Mouse (Mus musculus) macrophage (primary cell): Measurements from ENCODE around the gene Fyco1. TPM values are rescaled to one million over a fixed set of nuclear protein-coding genes. Genes with fewer than 3 reads are reported as not detected.
A peak's percentile ranks its signal among the peaks of the same experiment; 100 is the strongest.

Experiments
- H3K27ac ChIP-seq: fragments of 350-480 bp; formaldehyde crosslinking; 2 replicates; pipeline ENCODE4 v1.9.0; 2021
- H3K36me3 ChIP-seq: fragments of 350-480 bp; formaldehyde crosslinking; 2 replicates; pipeline ENCODE4 v1.9.0; 2021; ENCODE audit errors: inconsistent target
- H3K4me3 ChIP-seq: fragments of 350-480 bp; formaldehyde crosslinking; 2 replicates; pipeline ENCODE4 v1.9.0; 2021; ENCODE audit errors: inconsistent target
- H3K79me2 ChIP-seq: fragments of 350-480 bp; formaldehyde crosslinking; 2 replicates; pipeline ENCODE4 v1.9.0; 2021; ENCODE audit errors: inconsistent target
- WGBS: methylation state at CpG from one replicate; pipeline ENCODE4 v1.1.7; 2026; ENCODE audit warnings: inconsistent platforms; ENCODE audit not compliant: missing documents; 5-methylcytosine and 5-hydroxymethylcytosine counted together
- polyA plus RNA-seq: library from polyadenylated mRNA; stranded (reverse); fragments of 250-400 nt; gene quantifications from 3 replicates; pipeline ENCODE4 v1.2.4, GENCODE M21; 2018; ENCODE audit warnings: inconsistent platforms
- total RNA-seq, 78 experiments: library from RNA; depleted of rRNA; stranded (reverse); fragments of 250-400 nt; gene quantifications; 1 replicate in 9 of 78; 2 replicates in 24 of 78; 3 replicates in 43 of 78; 4 replicates in 2 of 78; pipeline ENCODE4 v1.2.4; 2018; ENCODE audit warnings: inconsistent platforms in 56 of 78

Fyco1 gene
- 100 to 1,000 TPM in 20 of 26 experiments, 10 to 100 TPM in 6; 74.3 to 258 (median 164) TPM for total RNA-seq (2018; cell fraction: chromatin; rRNA removed)
- total RNA-seq (2018; cell fraction: cytosol; rRNA removed) = 10 to 100 TPM in 22 of 26 experiments, 1 to 10 TPM in 4; 6.9 to 26.7 (median 14.4) TPM
- 100 to 1,000 TPM in 1 of 26 experiments, 10 to 100 TPM in 25; 29.2 to 106 (median 71.1) TPM for total RNA-seq (2018; cell fraction: nucleus; rRNA removed)
- polyA plus RNA-seq = 10.0 to 13.5 TPM (median 12.8 TPM) in 3 replicates

DNA sequence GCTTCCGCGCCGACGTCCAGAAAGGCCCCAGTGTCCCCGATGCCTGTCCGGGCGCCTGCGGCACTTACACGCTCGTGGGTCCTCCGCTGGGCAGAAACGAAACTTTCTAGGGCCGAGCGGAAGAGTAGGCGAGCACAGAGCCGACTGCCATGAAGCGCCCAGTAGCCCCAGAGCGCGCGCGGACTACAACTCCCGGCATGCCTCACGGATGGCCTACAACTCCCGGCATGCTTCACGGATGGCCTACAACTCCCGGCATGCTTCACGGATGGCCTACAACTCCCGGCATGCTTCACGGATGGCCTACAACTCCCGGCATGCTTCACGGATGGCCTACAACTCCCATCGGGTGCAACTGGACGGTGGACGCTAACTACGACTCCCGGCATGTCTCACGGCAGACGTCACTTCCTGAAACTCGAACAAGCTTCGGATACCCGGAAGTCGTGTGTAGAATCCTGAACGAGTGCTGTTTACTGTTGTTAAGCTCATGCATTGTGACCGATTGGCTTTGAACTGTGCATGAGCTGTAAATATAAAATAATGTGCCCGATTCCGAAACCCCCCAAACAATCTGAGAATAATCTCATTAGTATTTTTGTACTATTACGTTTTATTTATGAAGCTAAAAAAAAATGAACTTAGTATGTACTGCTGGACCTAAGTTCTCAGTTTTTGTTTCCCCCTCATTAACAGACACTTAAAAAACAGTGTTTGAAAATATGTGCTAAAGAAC, at the start of gene Fyco1:
Gene Fyco1, minus strand, starts transcription at position 187 of the 736 bp plus-strand sequence.
- WGBS = 0% methylated on average over 47 of the region's 47 CpGs
- Histone ChIP-seq H3K79me2 (peaks cover 36% of the 10 kb centered on the region), H3K4me3 (peak within 1 kb of the TSS; percentile 79), H3K36me3 (no peaks in the 10 kb centered on the region), H3K27ac (peak within 1 kb of the TSS; percentile 96)

DNA sequence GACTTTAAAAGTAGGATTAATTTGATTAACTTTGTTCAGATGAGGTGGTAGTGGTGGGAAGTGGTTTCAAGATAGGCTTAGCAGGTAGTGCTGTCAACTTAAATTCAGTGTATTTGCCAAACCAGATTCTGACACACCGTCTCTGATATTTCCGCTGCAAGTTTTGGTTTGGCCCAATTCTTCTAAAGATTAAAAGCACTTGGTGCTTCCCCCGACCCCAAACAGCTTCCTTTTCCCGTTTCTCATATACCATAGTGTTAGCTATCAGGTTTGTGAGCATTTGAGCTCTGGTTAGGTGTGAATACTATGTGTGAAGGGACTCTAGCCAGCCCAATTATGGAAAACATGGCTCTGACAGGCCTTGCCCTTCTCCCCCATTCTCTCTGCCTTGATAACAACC, 20.4 kb upstream of the Fyco1 start:
- no peak overlapping the region for H3K4me3 ChIP-seq
- no peaks in the 10 kb centered on the region for H3K36me3 ChIP-seq
- H3K79me2 ChIP-seq = no peaks in the 10 kb centered on the region
- H3K27ac ChIP-seq = no peak overlapping the region
- WGBS = 33% methylated on average over 4 of the region's 4 CpGs

DNA sequence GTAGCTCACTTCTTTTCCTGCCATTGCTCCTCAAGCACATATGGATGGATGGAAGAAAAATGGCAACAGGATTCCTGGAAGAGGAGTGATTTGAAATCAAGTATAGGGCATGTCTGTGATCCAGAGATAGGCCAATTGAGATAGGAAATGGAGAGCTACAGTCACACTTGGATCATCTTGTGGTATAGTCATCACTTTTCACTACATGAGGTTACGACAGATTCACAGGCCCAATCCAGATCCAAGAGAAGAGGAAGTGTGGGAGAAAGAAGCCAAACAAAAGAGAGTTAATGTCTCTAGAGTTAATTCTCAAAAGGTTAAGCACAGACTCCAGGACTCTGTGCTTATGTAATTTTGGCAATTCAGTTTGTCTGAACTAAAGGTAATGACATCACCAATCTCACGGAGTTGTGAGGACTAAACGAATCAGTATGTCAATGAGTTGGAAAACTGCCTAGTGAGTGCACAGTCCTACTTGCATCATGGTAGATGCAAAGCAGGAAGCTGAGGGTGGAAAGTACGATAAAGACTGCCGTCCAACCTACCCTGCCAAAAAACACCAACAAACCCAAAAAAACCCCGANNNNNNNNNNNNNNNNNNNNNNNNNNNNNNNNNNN, 17.6 kb upstream of the Fyco1 start:
- Histone ChIP-seq H3K27ac (peak overlapping the region; percentile 65), H3K79me2 (no peaks in the 10 kb centered on the region), H3K4me3 (no peak overlapping the region), H3K36me3 (no peaks in the 10 kb centered on the region)
- 11% methylated on average over 3 of the region's 6 CpGs for WGBS

- H3K27ac ChIP-seq = peak overlapping the region; percentile 91
- no peaks in the 10 kb centered on the region for H3K36me3 ChIP-seq
- H3K79me2 ChIP-seq = no peaks in the 10 kb centered on the region
- WGBS = 100% methylated on average over 1 of the region's 1 CpGs
- no peak overlapping the region for H3K4me3 ChIP-seq
Measured at GRCm38 (mm10) chr9:123863641-123864040, 11.9 kb upstream of the Fyco1 start.

- Histone ChIP-seq H3K36me3 (no peaks in the 10 kb centered on the region), H3K79me2 (no peaks in the 10 kb centered on the region), H3K4me3 (no peak overlapping the region), H3K27ac (peak overlapping the region; percentile 91)
- WGBS = 45% methylated on average over 1 of the region's 1 CpGs
Measured at GRCm38 (mm10) chr9:123862895-123863616, 11.4 kb upstream of the Fyco1 start.

DNA sequence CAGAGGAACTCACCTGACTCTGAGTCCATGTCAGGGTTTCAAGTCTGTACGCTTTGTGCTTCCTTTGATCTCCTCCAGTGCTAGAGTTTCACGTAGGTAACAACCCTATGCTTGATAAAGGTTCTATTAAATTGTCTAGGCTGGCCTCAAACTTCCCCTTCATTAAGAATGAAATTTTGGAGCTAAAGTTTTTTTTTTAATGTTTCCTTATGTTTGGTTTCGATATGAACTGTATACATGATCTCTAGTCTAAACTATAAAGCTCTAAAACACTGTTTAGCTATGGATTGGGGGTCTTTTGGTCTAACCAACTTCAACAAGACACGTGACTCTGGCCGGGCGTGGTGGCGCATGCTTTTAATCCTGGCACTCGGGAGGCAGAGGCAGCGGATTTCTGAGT, 10.2 kb upstream of the Fyco1 start, which contains the start of gene Xcr1:
Gene Xcr1, minus strand, starts transcription at position 101 of the 400 bp plus-strand sequence.
- Histone ChIP-seq H3K4me3 (no peak within 1 kb of the TSS), H3K36me3 (no peaks in the 10 kb centered on the region), H3K79me2 (no peaks in the 10 kb centered on the region), H3K27ac (peak within 1 kb of the TSS; percentile 91)
- 94% methylated on average over 7 of the region's 9 CpGs for WGBS

DNA sequence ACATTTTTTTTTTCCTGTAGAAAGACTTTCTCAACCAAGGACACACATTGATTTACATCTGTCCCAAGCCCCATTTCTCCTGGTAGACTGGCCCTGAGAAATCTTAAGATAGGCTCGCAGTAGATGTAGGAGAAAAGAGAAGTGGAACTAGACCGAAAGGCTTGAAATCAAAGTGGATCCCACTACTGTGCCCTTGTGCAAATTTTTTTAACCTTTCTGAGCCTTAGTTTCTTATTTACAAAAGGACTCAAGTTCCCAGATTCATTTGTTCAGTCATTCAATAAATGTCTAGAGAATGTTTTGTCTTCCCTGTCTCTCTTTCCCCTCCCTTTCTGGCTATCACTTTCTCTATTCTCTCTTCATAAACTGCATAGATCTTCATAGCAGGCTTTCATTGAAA, 5.1 kb upstream of the Fyco1 start:
- Histone ChIP-seq H3K36me3 (no peaks in the 10 kb centered on the region), H3K27ac (peak overlapping the region; percentile 57), H3K4me3 (no peak overlapping the region), H3K79me2 (no peaks in the 10 kb centered on the region)
- 9% methylated on average over 2 of the region's 2 CpGs for WGBS

DNA sequence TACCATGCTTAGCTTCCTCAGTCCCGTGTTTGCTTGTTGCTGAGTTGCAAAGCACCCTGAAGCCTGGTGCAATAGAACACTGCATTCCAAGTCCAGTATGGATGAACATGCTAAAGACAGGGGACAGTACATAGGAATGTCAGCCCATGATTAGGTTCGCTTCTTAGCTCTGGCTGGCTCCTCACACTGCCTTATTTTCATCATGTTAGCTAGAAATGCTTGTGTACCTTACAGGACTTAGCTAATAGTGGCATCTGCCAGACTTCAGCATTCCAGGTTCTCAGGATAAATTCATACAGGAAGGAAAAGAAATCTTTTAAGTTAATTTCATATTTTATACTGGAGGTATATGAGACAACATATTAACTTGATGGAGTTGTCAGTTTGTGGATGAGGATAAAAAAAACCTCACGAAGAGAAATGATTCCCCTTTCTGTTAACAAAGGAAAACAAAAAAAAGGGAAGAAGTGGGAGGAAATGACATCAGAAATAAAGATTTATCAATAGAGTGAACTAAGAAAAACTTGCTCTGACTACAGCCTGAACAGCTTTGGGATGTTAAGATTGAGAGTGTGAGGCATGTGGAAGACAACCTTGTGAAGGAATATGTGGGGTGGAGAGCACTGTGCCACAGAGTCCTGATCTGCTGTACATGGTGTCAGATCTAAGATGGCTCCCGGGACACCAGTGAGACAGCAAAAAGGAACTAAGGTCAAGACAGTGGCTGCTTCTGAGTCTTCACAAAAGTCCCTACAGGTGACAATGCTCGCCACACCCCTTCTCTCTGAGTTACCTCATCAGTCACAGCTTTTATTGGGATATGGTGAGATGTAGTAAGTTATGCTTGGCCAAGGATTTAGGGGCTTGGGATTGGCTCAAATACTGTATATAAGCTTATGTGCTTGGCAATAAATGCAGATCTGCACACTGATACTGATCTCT, 1.0 kb upstream of the Fyco1 start:
- Histone ChIP-seq H3K4me3 (peak overlapping the region; percentile 16; the same call in 1 of the 2 replicates), H3K27ac (peak overlapping the region; percentile 96), H3K36me3 (no peaks in the 10 kb centered on the region), H3K79me2 (peaks cover 28% of the 10 kb centered on the region)
- 24% methylated on average over 5 of the region's 5 CpGs for WGBS

DNA sequence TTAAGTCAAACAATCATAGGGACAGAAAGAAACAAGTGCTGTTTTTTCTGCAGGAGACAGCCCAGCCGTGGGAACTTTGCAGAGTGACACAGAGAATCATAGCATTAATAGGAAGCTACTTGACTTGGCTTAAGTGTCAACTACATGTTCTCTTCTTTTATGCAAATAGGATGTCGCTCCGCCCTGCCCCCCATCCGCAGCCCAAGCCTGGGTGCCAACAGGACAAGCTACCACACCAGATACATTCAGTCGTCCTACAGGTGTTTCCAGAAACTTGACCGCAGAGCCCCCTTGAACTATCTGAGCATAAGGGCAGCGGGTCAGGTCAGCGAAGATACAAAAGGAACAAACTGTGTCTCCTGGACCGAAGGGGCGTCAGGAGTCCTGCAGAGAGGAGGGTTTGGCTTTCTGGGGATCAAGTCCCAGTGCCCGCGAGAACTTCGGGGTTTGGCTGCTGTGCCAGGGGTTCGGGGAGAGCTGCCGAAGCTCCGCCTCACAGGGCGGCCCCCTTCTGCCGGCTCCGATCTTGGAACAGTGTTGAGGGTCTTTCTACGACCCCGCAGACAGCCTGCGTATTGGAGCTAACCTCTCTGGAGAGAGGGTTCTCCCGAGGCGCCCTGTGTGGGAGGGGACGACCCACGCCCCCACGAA, 512 bp downstream of the Fyco1 start:
- H3K36me3 ChIP-seq = no peaks in the 10 kb centered on the region
- peak overlapping the region; percentile 94 for H3K27ac ChIP-seq
- peak overlapping the region; percentile 79 for H3K4me3 ChIP-seq
- H3K79me2 ChIP-seq = peaks cover 43% of the 10 kb centered on the region
- WGBS = under 1% methylated on average over 25 of the region's 27 CpGs

GRCm38 (mm10) chr9:123850705-123851061, 1.0 kb downstream of the Fyco1 start:
- whole genome bisulfite sequencing = 0% methylated on average over 2 of the region's 2 CpGs
- Histone ChIP-seq H3K4me3 (peak overlapping the region; percentile 79), H3K79me2 (peaks cover 48% of the 10 kb centered on the region), H3K36me3 (no peaks in the 10 kb centered on the region), H3K27ac (peak overlapping the region; percentile 94)

DNA sequence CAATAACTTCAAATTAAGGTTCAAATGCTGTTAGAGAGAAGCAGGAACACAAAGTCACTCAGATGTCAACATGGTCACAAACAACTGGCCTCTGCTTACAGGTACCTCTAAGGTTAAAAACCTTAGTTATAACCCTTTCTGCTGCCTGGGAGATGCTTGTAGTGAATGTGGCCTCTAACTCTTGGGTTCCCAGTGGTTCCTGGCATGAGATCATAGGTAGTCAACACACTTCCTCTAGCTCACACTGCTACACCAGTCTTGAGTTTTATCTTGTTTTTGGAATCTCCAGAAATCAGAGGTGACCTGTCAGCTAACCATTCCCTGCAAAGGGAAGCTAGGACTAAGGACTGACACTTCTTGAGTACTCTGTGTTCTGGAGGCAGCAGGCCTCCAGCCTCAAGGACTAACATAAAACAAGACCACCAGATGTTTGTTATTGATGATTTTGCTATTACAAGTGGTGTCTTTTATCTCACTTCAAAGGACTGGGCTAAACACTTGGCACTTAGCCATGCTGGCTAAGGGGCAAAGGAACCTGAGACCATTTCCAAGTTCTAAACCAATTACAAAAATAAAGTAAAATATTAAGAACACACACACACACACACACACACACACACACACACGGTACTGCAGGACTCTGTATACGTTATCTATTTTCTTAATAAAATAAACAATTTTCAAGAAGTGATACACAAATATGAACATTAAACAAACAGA, 1.6 kb downstream of the Fyco1 start:
- peaks cover 48% of the 10 kb centered on the region for H3K79me2 ChIP-seq
- H3K36me3 ChIP-seq = no peaks in the 10 kb centered on the region
- peak overlapping the region; percentile 94 for H3K27ac ChIP-seq
- 64% methylated on average over 2 of the region's 2 CpGs for WGBS
- peak overlapping the region; percentile 79 for H3K4me3 ChIP-seq

DNA sequence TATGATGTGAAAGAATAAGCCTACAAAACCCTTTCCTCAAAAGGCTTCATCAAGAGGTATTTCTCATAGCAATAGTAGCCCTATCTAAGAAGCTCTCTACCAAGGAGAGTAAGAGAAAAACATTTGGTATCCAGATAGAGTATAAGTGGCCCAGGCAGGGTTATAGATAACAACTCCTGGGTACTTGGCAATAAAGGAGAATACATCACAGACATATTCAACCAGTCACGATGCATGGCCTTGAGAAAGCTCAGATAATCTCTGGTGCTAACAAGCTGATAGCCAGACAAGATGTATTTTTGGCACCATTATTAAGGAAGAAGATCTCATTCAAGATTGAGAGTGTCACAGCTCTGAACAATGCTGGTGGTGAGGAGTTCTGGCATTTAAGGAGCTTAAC, 5.2 kb downstream of the Fyco1 start:
- H3K36me3 ChIP-seq = peaks cover 14% of the 10 kb centered on the region

GRCm38 (mm10) chr9:123845120-123845519, 6.6 kb downstream of the Fyco1 start:
- H3K4me3 ChIP-seq = no peak overlapping the region

More for the DNA sequence above, 5.2 kb downstream of the Fyco1 start:
- 100% methylated on average over 1 of the region's 1 CpGs for WGBS
- Histone ChIP-seq H3K79me2 (peaks cover 63% of the 10 kb centered on the region), H3K4me3 (no peak overlapping the region), H3K27ac (no peak overlapping the region)

More at GRCm38 (mm10) chr9:123845120-123845519, 6.6 kb downstream of the Fyco1 start:
- H3K36me3 ChIP-seq = peaks cover 14% of the 10 kb centered on the region
- peak overlapping the region; percentile 38 for H3K27ac ChIP-seq
- WGBS = 9% methylated on average over 3 of the region's 3 CpGs
- peaks cover 59% of the 10 kb centered on the region for H3K79me2 ChIP-seq
